Mouse (Mus musculus) liver, embryonic 11.5 days (tissue): ENCODE data around the gene Pycard. TPM values are rescaled to one million over a fixed set of nuclear protein-coding genes. Genes with fewer than 3 reads are reported as not detected.
"Not testable (repeated sequence)": the region's sequence is repeated elsewhere in the genome, so short reads cannot be mapped to it uniquely, and the experiment has no call there.

Experiments used
- ATAC-seq: fragments of 200-750 bp; cut with Nextera tagmentation; replicated peaks from 2 replicates; pipeline ENCODE4 v1.8.0; 2017; ENCODE audit warnings: moderate number of reproducible peaks, mild to moderate bottlenecking, moderate TSS enrichment, moderate library complexity; ENCODE audit not compliant: low FRiP score
- DNase-seq: peaks from one replicate; pipeline ENCODE4 v3.0.0-alpha.2; 2017; ENCODE audit warnings: low spot score
- H3K27ac ChIP-seq: fragments of 300-500 bp; sonication (generic); 2 replicates; pipeline ENCODE4 v1.5.1; 2014; ENCODE audit warnings: mild to moderate bottlenecking, low read depth, low read length, control low read depth
- H3K27me3 ChIP-seq: fragments of 300-500 bp; sonication (generic); replicated peaks from 2 replicates; pipeline ENCODE4 v1.6.1; 2014; ENCODE audit warnings: low read length, mixed read lengths; ENCODE audit not compliant: control insufficient read depth, insufficient read depth
- H3K36me3 ChIP-seq: fragments of 300-500 bp; sonication (generic); 2 replicates; pipeline ENCODE4 v1.6.1; 2014; ENCODE audit warnings: mild to moderate bottlenecking, low read length, moderate library complexity, mixed read lengths; ENCODE audit not compliant: control insufficient read depth, insufficient read depth
- H3K4me1 ChIP-seq: fragments of 300-500 bp; sonication (generic); replicated peaks from 2 replicates; pipeline ENCODE4 v1.6.1; 2014; ENCODE audit warnings: low read length, mixed read lengths; ENCODE audit not compliant: control insufficient read depth, insufficient read depth
- H3K4me2 ChIP-seq: fragments of 300-500 bp; sonication (generic); 2 replicates; pipeline ENCODE4 v1.6.1; 2014; ENCODE audit warnings: mild to moderate bottlenecking, control low read depth, moderate library complexity
- H3K4me3 ChIP-seq: fragments of 300-500 bp; sonication (generic); 2 replicates; pipeline ENCODE4 v1.5.1; 2014; ENCODE audit warnings: low read depth, low read length, control low read depth
- H3K9ac ChIP-seq: fragments of 300-500 bp; sonication (generic); 2 replicates; pipeline ENCODE4 v1.6.1; 2014; ENCODE audit warnings: low read depth, low read length, control low read depth
- H3K9me3 ChIP-seq: fragments of 300-500 bp; sonication (generic); 2 replicates; pipeline ENCODE4 v1.6.1; 2016; ENCODE audit warnings: low read length, inconsistent platforms, mixed read lengths; ENCODE audit not compliant: control insufficient read depth
- WGBS: fragments of 180-500 bp; shearing (Covaris S2); extraction: QIAGEN DNeasy Blood & Tissue Kit; methylation state at CpG from one replicate; pipeline ENCODE4 v1.1.7; 2014; 5-methylcytosine and 5-hydroxymethylcytosine counted together
- polyA plus RNA-seq: library from polyadenylated mRNA; unstranded; fragments of >200 nt; fragmentation: Nextera tagmentation; extraction: Ambion mirVana; gene quantifications from 2 replicates; pipeline ENCODE4 v1.2.1, GENCODE M21; 2014

Gene Pycard
- polyA plus RNA-seq, 1 experiment from 2014 or later: 46.3 TPM

DNA sequence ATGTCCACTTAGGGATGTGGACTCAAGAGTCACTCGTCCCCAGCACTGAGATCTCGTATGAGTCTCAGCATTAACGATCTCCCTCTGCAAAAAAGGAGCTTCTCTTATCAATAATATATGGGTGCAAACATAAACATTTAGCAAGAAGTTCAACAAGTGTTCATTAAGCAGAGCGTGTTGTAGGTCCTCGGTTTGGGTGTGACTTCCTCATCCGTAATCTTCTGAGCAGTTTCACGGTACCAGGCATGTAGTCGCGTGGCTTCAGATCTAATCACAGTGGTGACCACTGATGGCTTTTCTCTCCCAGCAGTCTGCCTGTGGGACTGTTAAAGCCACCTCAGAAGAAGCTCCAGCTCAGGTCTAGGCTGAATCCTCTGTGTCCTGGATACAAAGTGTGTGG is 30.7 kb upstream of the Pycard start:
- Histone ChIP-seq H3K9ac (no peak overlapping the region), H3K36me3 (no peaks in the 10 kb centered on the region), H3K4me2 (no peak overlapping the region), H3K4me3 (no peak overlapping the region), H3K4me1 (no peaks in the 10 kb centered on the region), H3K9me3 (no peaks in the 10 kb centered on the region), H3K27me3 (no peaks in the 10 kb centered on the region), H3K27ac (no peak overlapping the region)
- 68% methylated on average over 9 of the region's 9 CpGs for WGBS
- DNase-seq: no peak
- no peak for ATAC-seq

DNA sequence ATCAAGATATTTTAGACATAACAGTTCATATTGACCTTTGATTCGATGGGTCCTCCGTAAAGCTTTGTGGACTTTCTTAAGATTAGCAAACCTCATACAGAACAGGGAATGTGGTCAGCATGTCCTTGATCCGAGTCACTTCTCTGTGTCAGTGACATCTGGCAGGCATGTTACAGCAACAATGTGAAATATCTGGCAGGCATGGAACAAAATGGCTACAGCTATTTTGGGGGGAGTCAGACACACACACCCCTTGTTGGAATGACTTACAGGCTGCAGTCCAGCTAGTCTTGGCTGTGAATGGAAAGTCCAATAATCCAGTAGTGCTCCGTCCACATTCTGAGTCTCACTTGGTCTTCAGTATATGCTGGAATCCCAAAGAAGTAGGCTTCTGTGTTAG is 29.9 kb upstream of the Pycard start:
- Histone ChIP-seq H3K9me3 (no peaks in the 10 kb centered on the region), H3K4me2 (no peak overlapping the region), H3K27me3 (no peaks in the 10 kb centered on the region), H3K4me3 (no peak overlapping the region), H3K4me1 (no peaks in the 10 kb centered on the region), H3K9ac (no peak overlapping the region), H3K36me3 (no peaks in the 10 kb centered on the region), H3K27ac (no peak overlapping the region)
- ATAC-seq: no peak
- WGBS: 91% methylated on average over 4 of the region's 4 CpGs
- no peak for DNase-seq

DNA sequence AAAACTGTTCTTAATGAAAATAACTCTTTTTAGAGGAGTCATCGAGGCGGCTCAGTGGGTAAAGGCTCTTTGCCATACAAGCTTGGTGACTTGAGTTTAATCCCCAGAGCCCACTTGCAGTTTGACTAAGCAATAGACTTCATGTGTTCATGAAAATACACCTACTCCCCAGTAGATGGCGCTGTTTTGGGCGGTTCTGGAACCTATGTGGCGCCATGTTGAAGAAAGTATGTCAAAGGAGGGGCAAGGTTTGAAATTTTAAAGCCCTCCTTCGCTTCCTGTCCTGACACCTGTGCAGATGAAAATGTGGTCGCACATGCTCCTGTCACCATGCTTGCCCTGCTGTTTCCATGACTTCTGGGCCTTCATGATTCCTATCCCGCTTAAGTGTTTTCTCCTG is 29.3 kb upstream of the Pycard start:
- no peak for DNase-seq
- Histone ChIP-seq H3K4me2 (no peak overlapping the region), H3K9me3 (no peaks in the 10 kb centered on the region), H3K4me3 (no peak overlapping the region), H3K4me1 (no peaks in the 10 kb centered on the region), H3K27me3 (no peaks in the 10 kb centered on the region), H3K27ac (no peak overlapping the region), H3K9ac (no peak overlapping the region), H3K36me3 (no peaks in the 10 kb centered on the region)
- ATAC-seq: no peak
- 61% methylated on average over 8 of the region's 8 CpGs for whole genome bisulfite sequencing

DNA sequence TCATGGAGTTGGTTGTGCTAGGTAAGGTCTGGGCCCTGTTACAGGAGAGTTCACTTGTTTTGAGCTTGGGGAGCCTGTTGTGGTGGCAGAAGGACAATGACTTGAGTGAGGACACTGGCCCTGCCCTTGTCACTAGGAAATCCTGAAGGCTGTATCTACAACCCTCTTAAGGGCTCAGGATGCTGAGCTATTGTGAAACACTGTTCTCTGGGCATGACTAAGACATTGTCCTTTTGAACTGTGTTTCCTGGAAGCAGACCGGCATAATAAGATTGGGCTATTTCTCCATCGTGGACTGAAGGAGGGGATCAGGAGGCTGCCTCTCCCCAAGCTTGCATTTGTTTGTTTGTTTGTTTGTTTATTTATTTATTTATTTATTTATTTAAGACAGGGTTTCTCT is 25.5 kb upstream of the Pycard start:
- H3K27ac ChIP-seq: no peak overlapping the region
- H3K4me1 ChIP-seq: no peaks in the 10 kb centered on the region
- no peak for ATAC-seq
- no peaks in the 10 kb centered on the region for H3K27me3 ChIP-seq
- no peaks in the 10 kb centered on the region for H3K36me3 ChIP-seq
- H3K9ac ChIP-seq: no peak overlapping the region
- no peaks in the 10 kb centered on the region for H3K9me3 ChIP-seq
- H3K4me3 ChIP-seq: no peak overlapping the region
- WGBS: 68% methylated on average over 2 of the region's 2 CpGs
- DNase-seq: no peak
- no peak overlapping the region for H3K4me2 ChIP-seq

DNA sequence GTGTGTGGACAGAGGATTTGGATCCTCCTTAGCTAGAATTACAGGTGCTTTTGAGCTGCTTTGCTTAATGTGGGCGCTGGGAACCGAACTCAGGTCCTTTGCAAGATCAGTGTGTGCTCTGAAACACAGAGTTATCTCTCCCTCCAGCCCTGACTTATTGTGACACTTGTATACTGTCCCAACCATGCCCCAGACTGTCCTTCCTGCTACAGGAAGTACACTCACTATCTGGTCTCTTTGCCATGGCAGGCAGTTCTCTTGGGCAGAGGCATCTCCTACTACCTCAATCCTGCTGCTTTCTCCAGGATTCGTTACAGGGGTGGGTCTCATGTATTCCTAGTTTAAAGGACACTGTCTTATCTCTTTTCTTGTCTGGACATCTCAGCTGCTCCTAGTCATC is 24.6 kb upstream of the Pycard start:
- H3K27me3 ChIP-seq: no peaks in the 10 kb centered on the region
- H3K9me3 ChIP-seq: no peaks in the 10 kb centered on the region
- no peaks in the 10 kb centered on the region for H3K36me3 ChIP-seq
- no peak overlapping the region for H3K27ac ChIP-seq
- no peak for DNase-seq
- no peak overlapping the region for H3K4me3 ChIP-seq
- ATAC-seq: no peak
- no peak overlapping the region for H3K9ac ChIP-seq
- H3K4me2 ChIP-seq: no peak overlapping the region
- H3K4me1 ChIP-seq: no peaks in the 10 kb centered on the region
- WGBS: 69% methylated on average over 3 of the region's 3 CpGs

DNA sequence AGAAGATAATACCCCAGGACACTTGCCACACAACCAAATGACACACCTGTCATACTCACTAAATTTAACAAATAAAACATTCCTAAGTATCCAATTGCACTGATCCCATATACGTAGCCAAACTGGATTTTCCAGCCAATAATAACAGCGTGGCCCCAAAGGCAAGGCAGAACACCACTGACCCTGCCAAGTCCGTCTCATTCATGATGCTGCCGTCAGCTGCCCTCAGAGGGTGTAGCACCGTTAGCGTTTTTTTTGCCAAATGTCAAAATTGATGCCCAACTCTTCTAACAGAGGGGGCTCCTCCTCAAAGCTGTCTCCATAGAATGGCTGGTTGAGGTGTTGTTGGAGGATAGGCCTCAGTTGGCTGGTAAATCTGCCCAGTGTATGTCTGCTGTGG is 23.0 kb upstream of the Pycard start:
- DNase-seq (no peak), ATAC-seq (no peak)
- H3K27ac ChIP-seq: no peak overlapping the region
- H3K4me3 ChIP-seq: no peak overlapping the region
- no peak overlapping the region for H3K4me2 ChIP-seq
- H3K27me3 ChIP-seq: no peaks in the 10 kb centered on the region
- WGBS: 79% methylated on average over 6 of the region's 6 CpGs
- no peak overlapping the region for H3K9ac ChIP-seq
- H3K9me3 ChIP-seq: no peaks in the 10 kb centered on the region
- no peaks in the 10 kb centered on the region for H3K36me3 ChIP-seq
- H3K4me1 ChIP-seq: no peaks in the 10 kb centered on the region

DNA sequence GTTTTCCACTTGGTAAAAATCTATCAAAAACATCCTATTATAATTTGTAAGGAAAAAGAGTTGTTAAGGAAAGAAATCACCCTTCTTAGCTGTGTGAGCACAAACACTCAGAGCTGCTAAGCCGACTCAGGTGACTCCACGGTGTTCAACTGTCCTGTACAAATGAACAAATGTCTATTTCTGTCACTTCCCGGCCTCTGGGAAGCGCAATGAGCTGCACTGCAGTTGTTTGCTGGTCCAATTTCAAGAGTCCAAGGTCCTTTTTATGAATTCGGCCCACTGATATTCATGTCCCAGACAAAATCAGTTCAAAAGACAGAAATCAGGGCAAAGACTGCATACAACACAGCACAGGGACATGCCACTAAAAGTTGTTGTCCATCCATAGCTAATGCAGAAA is 22.5 kb upstream of the Pycard start:
- DNase-seq, H3K36me3 ChIP-seq, ATAC-seq, H3K4me2 ChIP-seq, H3K4me3 ChIP-seq, H3K9me3 ChIP-seq, H3K27ac ChIP-seq, H3K9ac ChIP-seq, H3K27me3 ChIP-seq, H3K4me1 ChIP-seq: not testable (repeated sequence)
- WGBS: 70% methylated on average over 5 of the region's 5 CpGs

DNA sequence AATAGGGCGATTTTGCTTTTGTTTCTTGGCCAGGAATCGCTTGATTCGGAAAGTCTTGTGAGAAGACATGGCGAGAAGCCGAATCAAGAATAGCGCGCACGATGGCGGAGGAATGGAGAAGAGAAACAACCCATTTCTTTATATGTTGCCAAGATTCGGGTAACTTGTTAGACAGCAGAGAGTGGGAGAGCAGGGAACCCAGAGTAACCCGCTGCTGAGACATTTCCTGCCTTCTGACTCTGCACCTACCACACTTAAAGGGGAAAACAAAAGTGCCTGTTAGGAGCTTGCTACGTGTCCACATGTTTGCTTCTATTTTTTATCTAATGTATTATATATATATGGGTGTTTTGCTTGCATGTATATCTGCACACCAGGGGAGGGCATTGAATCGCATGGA is 19.4 kb upstream of the Pycard start:
- H3K27ac ChIP-seq: no peak overlapping the region
- H3K27me3 ChIP-seq: peaks cover 8% of the 10 kb centered on the region; the same call in 1 of the 2 replicates
- H3K4me3 ChIP-seq: no peak overlapping the region
- H3K9me3 ChIP-seq: no peaks in the 10 kb centered on the region
- DNase-seq: no peak
- WGBS: 83% methylated on average over 13 of the region's 13 CpGs
- H3K4me1 ChIP-seq: peaks cover 3% of the 10 kb centered on the region; the same call in 1 of the 2 replicates
- H3K36me3 ChIP-seq: no peaks in the 10 kb centered on the region
- no peak overlapping the region for H3K9ac ChIP-seq
- ATAC-seq: no peak
- H3K4me2 ChIP-seq: no peak overlapping the region

DNA sequence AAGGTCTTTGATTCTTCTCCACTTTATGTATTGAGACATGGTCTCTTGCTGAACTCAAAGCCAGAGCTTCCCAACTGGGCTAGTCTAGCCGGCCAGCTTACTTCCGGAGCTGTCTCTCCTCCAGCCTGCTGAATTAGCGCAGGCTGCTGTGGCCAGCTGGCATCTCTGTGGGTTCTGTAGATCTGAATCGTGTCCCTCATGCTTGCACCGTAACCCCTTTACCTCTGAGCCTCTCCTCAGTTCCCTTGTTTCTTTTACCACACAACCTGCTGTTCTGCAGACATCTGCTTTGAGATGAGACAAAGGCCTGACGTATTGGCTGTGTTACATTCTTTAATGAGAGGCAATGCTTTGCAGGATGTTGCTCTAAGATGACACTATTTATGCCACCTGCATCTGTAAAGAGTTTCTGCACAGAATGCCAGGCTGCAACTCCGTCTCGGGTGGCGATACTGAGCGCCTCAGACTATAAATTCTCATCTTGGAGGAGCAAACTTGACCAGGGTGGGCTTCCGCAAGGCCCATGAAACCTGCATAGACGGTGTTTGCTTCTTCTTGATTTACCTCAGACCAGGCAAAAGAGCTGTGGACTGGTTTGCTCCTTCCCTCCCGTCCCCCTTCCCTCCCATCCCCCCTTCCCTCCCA is 18.6 kb upstream of the Pycard start:
- Histone ChIP-seq H3K36me3 (no peaks in the 10 kb centered on the region), H3K4me3 (no peak overlapping the region), H3K9me3 (no peaks in the 10 kb centered on the region), H3K27me3 (peaks cover 12% of the 10 kb centered on the region; the same call in 1 of the 2 replicates), H3K4me1 (peaks cover 3% of the 10 kb centered on the region; the same call in 1 of the 2 replicates), H3K9ac (no peak overlapping the region), H3K4me2 (no peak overlapping the region), H3K27ac (no peak overlapping the region)
- DNase-seq (no peak), ATAC-seq (no peak)
- 82% methylated on average over 13 of the region's 13 CpGs for WGBS
